Mouse (Mus musculus) left cerebral cortex, adult 8-10 months (tissue): ENCODE measurements at regions not wholly inside any gene's neighbourhood (a gene's known extent, or its start where the extent isn't known, plus 50 kb on each side); places are given as distances from the start of the nearest gene placed in this dataset.

Experiments used
- DNase-seq, 2 experiments: peaks; one replicate each; pipeline ENCODE4 v3.0.0; 2022; ENCODE audit warnings: low spot score in 2 of 2
- microRNA-seq, 2 experiments: library from miRNA; unstranded; fragments of <30 nt; microRNA quantifications; one replicate each; pipeline ENCODE4 v1.2.0; 2022

- DNase-seq: no peak
These were observed 60.2 kb upstream of the Unc5b start for GRCm38 (mm10) chr10:60891476-60892170.

- DNase-seq: no peak
These were observed 58.4 kb upstream of the Unc5b start for GRCm38 (mm10) chr10:60889792-60890191.

DNA sequence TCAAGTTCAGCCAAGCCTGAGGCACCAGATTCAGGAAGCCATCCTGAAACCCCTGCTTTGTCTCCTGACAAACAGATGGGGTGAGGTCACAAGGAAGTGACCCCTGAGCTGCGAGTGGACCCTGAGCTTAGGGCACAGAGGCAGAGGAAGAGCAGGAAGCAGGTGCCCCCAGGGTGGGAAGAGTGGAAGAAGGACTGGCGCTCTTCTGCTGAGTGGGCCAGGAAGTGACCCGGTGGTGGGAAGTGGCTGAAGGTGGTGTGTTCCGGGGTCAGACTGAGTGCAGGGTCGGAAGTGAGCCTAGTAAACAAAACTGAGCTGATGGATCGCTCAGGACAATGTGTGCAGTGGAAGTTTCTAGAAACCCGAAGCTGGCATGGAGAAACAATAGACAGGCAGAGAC lies 57.2 kb upstream of the Unc5b start:
- DNase-seq: no peak

DNA sequence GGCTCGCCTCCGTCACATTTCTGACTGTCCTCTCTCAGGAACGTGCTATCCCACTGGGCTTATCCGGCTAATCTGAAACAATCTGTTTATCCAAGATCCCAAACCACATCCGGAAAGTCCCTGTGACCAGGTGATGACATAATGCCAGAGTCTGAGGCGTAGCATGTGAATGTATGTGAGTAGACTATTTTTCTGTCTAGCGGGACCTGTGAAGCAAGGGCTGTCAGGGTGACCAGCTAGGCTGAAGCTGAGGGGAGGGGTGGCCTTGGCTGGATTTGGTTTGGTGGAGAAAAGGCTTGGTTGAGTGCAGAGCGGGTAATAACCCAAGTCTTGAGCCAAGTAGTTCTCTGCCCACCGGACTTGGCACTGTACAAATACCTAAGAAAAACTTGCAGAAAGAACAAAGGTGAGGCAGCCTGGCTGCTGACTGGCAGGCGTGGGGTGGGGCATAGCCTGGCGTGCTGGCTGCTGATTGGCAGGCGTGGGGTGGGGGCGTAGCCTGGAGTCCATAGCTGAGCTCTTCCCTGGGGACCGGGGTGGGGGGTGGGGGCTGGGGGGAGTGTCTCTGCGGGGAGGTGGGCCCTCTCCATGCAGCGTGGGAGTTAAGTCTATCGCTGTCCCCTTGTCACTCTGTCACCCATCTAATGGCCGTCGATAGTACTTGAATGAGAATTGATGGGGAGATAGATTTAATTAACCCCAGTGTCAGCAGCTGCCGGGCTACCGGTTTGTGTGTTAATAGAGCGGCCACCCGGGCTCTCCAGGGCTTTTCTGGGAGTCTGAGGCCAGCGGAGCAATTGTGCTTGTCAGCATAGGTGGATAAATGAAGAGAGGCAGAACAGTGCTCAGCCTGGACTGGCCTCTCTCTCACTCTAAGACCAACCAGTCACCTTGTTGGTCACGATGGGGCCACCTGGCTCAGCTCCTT lies 54.2 kb upstream of the Unc5b start:
- no peak for DNase-seq

DNA sequence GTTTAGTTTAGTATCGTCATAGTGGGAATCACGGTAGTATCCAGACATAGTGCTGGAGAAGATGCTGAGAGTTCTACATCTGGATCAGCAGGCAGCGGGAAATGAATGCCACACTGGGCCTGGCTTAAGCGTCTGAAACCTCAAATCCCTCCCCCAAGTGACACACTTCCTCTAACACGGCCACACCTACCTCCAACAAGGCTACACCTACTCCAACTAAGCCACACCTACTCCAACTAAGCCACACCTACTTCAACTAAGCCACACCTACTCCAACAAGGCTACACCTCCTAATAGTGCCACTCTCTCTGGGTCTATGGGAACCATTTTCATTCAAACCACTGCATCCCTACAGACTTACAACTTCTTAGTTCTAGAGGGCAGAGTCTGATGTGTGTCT lies 53.4 kb upstream of the Unc5b start:
- DNase-seq: no peak

Small RNA genes in the stretch of these regions (microRNA-seq; reads per million reads assigned to microRNA genes)
- gene Mir466j: 0 reads per million in 2 experiments
- gene Mir6408: 0 reads per million in 2 experiments
